Mouse (Mus musculus): ENCODE measurements around the gene Nt5c.

DNA sequence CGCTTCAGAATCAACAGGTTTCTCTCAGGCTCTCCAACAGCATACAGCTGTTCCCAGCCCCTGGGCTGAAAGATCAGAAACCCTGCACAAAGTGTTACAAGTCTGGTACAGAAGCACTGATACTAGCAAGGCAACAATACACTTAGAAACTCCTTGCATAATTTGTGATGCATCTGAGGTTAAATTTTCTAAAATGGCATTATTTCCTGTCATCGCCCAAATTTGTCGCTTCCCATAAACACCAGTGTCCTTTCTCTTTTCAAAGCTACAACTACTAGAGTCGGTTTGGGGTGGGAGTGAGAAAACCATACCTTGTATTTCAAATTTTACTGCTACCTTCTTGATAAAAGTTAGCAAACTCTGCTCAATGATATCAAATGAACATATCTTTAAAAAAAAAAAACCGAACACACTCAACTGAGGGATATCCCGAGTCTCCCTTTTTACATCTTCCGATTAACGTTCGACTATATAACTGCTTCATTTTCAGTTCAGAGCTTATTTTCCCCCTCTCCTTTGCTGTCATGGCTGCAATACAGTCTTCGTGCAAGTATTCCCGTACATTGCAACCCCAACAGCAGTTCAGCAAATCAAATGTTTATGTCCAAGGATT is 43.2 kb upstream of the Nt5c start:
- no peak for TF ChIP-seq POLR2A (IDR thresholded peaks at IDR 0.05; ENCODE audit: control insufficient read depth, extremely low read depth, insufficient read depth, low read length, poor library complexity)
- no peak for TF ChIP-seq CTCF (IDR thresholded peaks at IDR 0.05; ENCODE audit: borderline replicate concordance, control insufficient read depth, extremely low read depth, insufficient read depth, low read length, poor library complexity)
